ENCODE assay signal across 8 mouse cellular contexts in the genomic region with DNA sequence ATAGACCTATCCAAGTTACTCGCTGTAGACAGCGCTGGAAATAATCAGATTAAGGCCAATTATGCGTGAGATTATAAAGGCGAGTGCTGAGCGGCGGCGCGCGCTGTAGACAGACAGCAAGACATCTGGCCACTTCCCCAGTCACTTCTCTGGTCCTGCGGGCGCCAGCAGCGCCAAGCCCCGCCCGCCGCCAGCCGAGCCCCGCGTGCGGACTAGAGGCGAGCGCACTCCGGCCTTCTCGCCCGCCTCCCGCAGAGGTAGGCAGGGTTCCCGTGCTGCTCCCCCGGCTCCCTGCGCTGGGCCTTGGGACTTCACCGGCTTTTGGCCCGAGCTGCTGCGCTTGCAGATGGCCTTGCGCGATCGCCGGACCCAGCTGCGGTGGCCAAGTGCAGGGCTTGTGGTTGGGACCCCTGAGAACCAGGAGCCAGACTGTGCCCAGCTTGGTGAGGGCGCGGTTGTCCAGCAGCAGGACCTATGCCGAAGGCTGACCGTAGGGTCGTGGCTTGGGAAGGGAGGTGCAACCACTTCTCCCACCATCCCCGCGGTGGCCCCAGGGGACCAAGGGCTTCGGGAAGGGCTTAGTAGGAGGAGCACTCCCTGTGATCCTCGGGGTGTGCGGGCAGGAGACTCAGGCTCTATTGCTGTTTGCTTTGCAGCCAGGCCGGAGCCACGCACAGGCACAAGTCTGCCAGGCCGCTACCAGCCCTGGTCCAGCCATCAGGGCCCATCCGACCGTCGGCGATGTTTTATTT. TPM values are rescaled to one million over a fixed set of nuclear protein-coding genes. Genes with fewer than 3 reads are reported as not detected.
DNase-seq lines count a peak whose midpoint lies in the region; ATAC-seq and TF ChIP-seq lines count a peak whose summit lies in the region.

Gene Prrxl1, plus strand, starts transcription at position 118 of the 752 bp plus-strand sequence.

- H3K9me3 ChIP-seq in forebrain, embryonic 16.5 days (ENCODE audit: control insufficient read depth, low read length), result no peaks in the 10 kb centered on the region
- no peaks in the 10 kb centered on the region for H3K9me3 ChIP-seq in limb, embryonic 15.5 days

- H3K36me3 ChIP-seq in forebrain, embryonic 16.5 days (ENCODE audit: control insufficient read depth, insufficient read depth), result no peaks in the 10 kb centered on the region
- H3K36me3 ChIP-seq in limb, embryonic 15.5 days, result no peaks in the 10 kb centered on the region

- no peak within 1 kb of the TSS for H3K27ac ChIP-seq in gastrocnemius, adult 2 months
- no peak within 1 kb of the TSS for H3K27ac ChIP-seq in forebrain, embryonic 16.5 days (ENCODE audit: low read length)
- H3K27ac ChIP-seq in limb, embryonic 15.5 days, result no peak within 1 kb of the TSS

- H3K4me1 ChIP-seq in forebrain, embryonic 16.5 days (replicated peaks; ENCODE audit: control insufficient read depth, insufficient read depth, low read length), result peaks cover 26% of the 10 kb centered on the region
- peaks cover 27% of the 10 kb centered on the region for H3K4me1 ChIP-seq in limb, embryonic 15.5 days

- H3K9ac ChIP-seq in forebrain, embryonic 16.5 days (replicated peaks; ENCODE audit: low read depth, low read length), result 0 out of 2 replicates have a peak within 1 kb of the TSS, but pooled peaks have one; percentile 29
- H3K9ac ChIP-seq in limb, embryonic 15.5 days, result no peak within 1 kb of the TSS

- peak; percentile 29 for ATAC-seq in forebrain, embryonic 16.5 days
- no peak for ATAC-seq in limb, embryonic 15.5 days (ENCODE audit: insufficient number of reproducible peaks, low FRiP score, low TSS enrichment, low read depth)

- peak within 1 kb of the TSS; percentile 57 for H3K4me3 ChIP-seq in gastrocnemius, adult 2 months
- H3K4me3 ChIP-seq in forebrain, embryonic 16.5 days (replicated peaks; ENCODE audit: low read length), result peak within 1 kb of the TSS; percentile 35
- H3K4me3 ChIP-seq in limb, embryonic 15.5 days, result peak within 1 kb of the TSS; percentile 27

- intact Hi-C loops in gastrocnemius, adult 2 months (cut with DNase I), result no loop called here
- intact Hi-C loops in left cerebral cortex, postnatal 25 days (cut with DNase I), result no loop called here

- H3K27me3 ChIP-seq in forebrain, embryonic 16.5 days (replicated peaks; ENCODE audit: control insufficient read depth, insufficient read depth, low read length), result peaks cover 71% of the 10 kb centered on the region
- peaks cover 97% of the 10 kb centered on the region for H3K27me3 ChIP-seq in limb, embryonic 15.5 days

- TF ChIP-seq CTCF in gastrocnemius, adult 2 months (IDR thresholded peaks at IDR 0.05), result no peak

- peak; percentile 35 for DNase-seq in gastrocnemius, adult 2 months
- DNase-seq in gastrocnemius, adult 18-20 months (ENCODE audit: low spot score), result no peak
- peak; percentile 53 for DNase-seq in Muller cell, postnatal 12 days (ENCODE audit: inconsistent ontology term)
- DNase-seq in right cerebral cortex, postnatal 25 days, result no peak
- DNase-seq in spleen, postnatal 4 days (ENCODE audit: low spot score in 2 of 2), result no peak
- DNase-seq in left cerebral cortex, postnatal 25 days (ENCODE audit: low spot score in 2 of 2), result no peak

- under 1% methylated on average over 51 of the region's 53 CpGs for WGBS in forebrain, embryonic 16.5 days
- 1% methylated on average over 53 of the region's 53 CpGs for WGBS in limb, embryonic 15.5 days

- H3K4me2 ChIP-seq in forebrain, embryonic 16.5 days (ENCODE audit: low read length), result peak within 1 kb of the TSS; percentile 52
- H3K4me2 ChIP-seq in limb, embryonic 15.5 days, result peak within 1 kb of the TSS; percentile 43

RNA-seq across cellular contexts. Expression of gene Prrxl1, which starts in this region (rescaled TPM):
- total RNA-seq in gastrocnemius, adult 2 months (2021), result not detected
- total RNA-seq in gastrocnemius, adult 18-20 months (2021), result not detected
- polyA plus RNA-seq in forebrain, embryonic 16.5 days (2015; fragmentation: Nextera tagmentation; extraction: Ambion mirVana), result not detected in 2 replicates
- 0.06 and 0.16 TPM in 2 replicates for polyA plus RNA-seq in limb, embryonic 15.5 days (2015; fragmentation: Nextera tagmentation; extraction: Ambion mirVana)
- total RNA-seq in left cerebral cortex, postnatal 25 days (2021), result not detected

Comparison
In these comparisons a context has a peak if more than half of its experiments do, and no peak if none do; other contexts are left out.
1. Peak in DNase-seq and H3K4me3 ChIP-seq in gastrocnemius, adult 2 months; RNA of the gene not detected or under 1 TPM.
2. Peak in ATAC-seq, H3K4me3 ChIP-seq, H3K9ac ChIP-seq and H3K4me2 ChIP-seq in forebrain, embryonic 16.5 days; RNA of the gene not detected or under 1 TPM.